Mouse (Mus musculus) midbrain, embryonic 14.5 days (tissue): ENCODE data around the gene Dohh. TPM values are rescaled to one million over a fixed set of nuclear protein-coding genes. Genes with fewer than 3 reads are reported as not detected.

Source experiments
- microRNA-seq: library from miRNA; unstranded; fragments of <30 nt; microRNA quantifications from one replicate; pipeline ENCODE4, GENCODE M21; 2016
- polyA plus RNA-seq: library from polyadenylated mRNA; unstranded; fragments of >200 nt; fragmentation: Nextera tagmentation; extraction: Ambion mirVana; gene quantifications from 2 replicates; pipeline ENCODE4 v1.2.1, GENCODE M21; 2014

Dohh gene
- polyA plus RNA-seq, 1 experiment from 2014 or later = 59.5 TPM

Small RNA genes within 50 kb of the gene (microRNA-seq; reads per million reads assigned to microRNA genes)
- 1.0 reads per million for gene Mir1191b
- gene Mir6913 = 0.59 reads per million

Other genes with a start within 250 kb of the Dohh start
- 8.1 and 12.4 TPM in 2 replicates for gene Zbtb7a, start 249.2 kb upstream of the Dohh start, polyA plus RNA-seq
- gene Pias4, start 216.5 kb upstream of the Dohh start, polyA plus RNA-seq = 49.2 and 55.7 TPM in 2 replicates
- gene Eef2, start 207.8 kb upstream of the Dohh start, polyA plus RNA-seq = 479 and 528 TPM in 2 replicates
- gene Dapk3, start 201.4 kb upstream of the Dohh start, polyA plus RNA-seq = 63.3 and 66.9 TPM in 2 replicates
- gene 4930442H23Rik, start 200.6 kb upstream of the Dohh start, polyA plus RNA-seq = 0.23 TPM in 1 of 2 replicates, not detected in the other
- not detected in 2 replicates for gene Nmrk2, start 182.4 kb upstream of the Dohh start, polyA plus RNA-seq
- gene Atcay, start 153.6 kb upstream of the Dohh start, polyA plus RNA-seq = 82.4 and 118 TPM in 2 replicates
- gene Zfr2, start 151.3 kb upstream of the Dohh start, polyA plus RNA-seq = 20.3 and 21.7 TPM in 2 replicates
- 14.8 and 29.4 TPM in 2 replicates for gene Matk, start 131.5 kb upstream of the Dohh start, polyA plus RNA-seq
- gene Mrpl54, start 117.5 kb upstream of the Dohh start, polyA plus RNA-seq = 121 and 152 TPM in 2 replicates
- gene Apba3, start 117.5 kb upstream of the Dohh start, polyA plus RNA-seq = 25.1 and 27.5 TPM in 2 replicates
- gene Tjp3, start 92.8 kb upstream of the Dohh start, polyA plus RNA-seq = 4.4 and 5.7 TPM in 2 replicates
- 102 and 132 TPM in 2 replicates for gene Pip5k1c, start 91.5 kb upstream of the Dohh start, polyA plus RNA-seq
- gene Cactin, start 63.3 kb upstream of the Dohh start, polyA plus RNA-seq = 22.6 and 22.8 TPM in 2 replicates
- gene Tbxa2r, start 55.7 kb upstream of the Dohh start, polyA plus RNA-seq = 2.9 and 3.7 TPM in 2 replicates
- not detected in 2 replicates for gene Gipc3, start 41.2 kb upstream of the Dohh start, polyA plus RNA-seq
- gene Hmg20b, start 33.9 kb upstream of the Dohh start, polyA plus RNA-seq = 30.6 and 36.5 TPM in 2 replicates
- 5.9 and 9.2 TPM in 2 replicates for gene Mfsd12, start 26.9 kb upstream of the Dohh start, polyA plus RNA-seq
- gene 4930404N11Rik, start 18.6 kb upstream of the Dohh start, polyA plus RNA-seq = 0.32 and 0.37 TPM in 2 replicates
- gene Fzr1, start 5.9 kb upstream of the Dohh start, polyA plus RNA-seq = 122 and 146 TPM in 2 replicates
- gene Gm48551, start within 50 bp of the Dohh start, polyA plus RNA-seq = 4.5 and 8.2 TPM in 2 replicates
- 1.3 and 2.9 TPM in 2 replicates for gene Gm48552, start 4.6 kb downstream of the Dohh start, polyA plus RNA-seq
- gene Smim24, start 8.6 kb downstream of the Dohh start, polyA plus RNA-seq = 1.0 and 1.2 TPM in 2 replicates
- 11.2 and 13.7 TPM in 2 replicates for gene Nfic, start 71.2 kb downstream of the Dohh start, polyA plus RNA-seq
- gene Celf5, start 98.3 kb downstream of the Dohh start, polyA plus RNA-seq = 61.3 and 117 TPM in 2 replicates
- gene Ncln, start 112.0 kb downstream of the Dohh start, polyA plus RNA-seq = 51.6 and 51.8 TPM in 2 replicates
- 0.34 and 0.47 TPM in 2 replicates for gene S1pr4, start 115.7 kb downstream of the Dohh start, polyA plus RNA-seq
- 0.69 and 0.88 TPM in 2 replicates for gene Gna15, start 139.8 kb downstream of the Dohh start, polyA plus RNA-seq
- 86.7 and 102 TPM in 2 replicates for gene Gna11, start 160.8 kb downstream of the Dohh start, polyA plus RNA-seq
- gene Aes, start 175.1 kb downstream of the Dohh start, polyA plus RNA-seq = 485 and 707 TPM in 2 replicates
- gene Tle2, start 190.1 kb downstream of the Dohh start, polyA plus RNA-seq = 20.4 and 25.7 TPM in 2 replicates
- 3.2 and 3.5 TPM in 2 replicates for gene Tle6, start 216.6 kb downstream of the Dohh start, polyA plus RNA-seq
- 0.74 and 1.1 TPM in 2 replicates for gene BC025920, start 221.8 kb downstream of the Dohh start, polyA plus RNA-seq
- 47.7 and 58.1 TPM in 2 replicates for gene Sirt6, start 243.4 kb downstream of the Dohh start, polyA plus RNA-seq
- gene Ankrd24, start 244.1 kb downstream of the Dohh start, polyA plus RNA-seq = 8.9 and 16.8 TPM in 2 replicates